Mouse (Mus musculus): ENCODE results near the gene Olfr1181. TPM values are rescaled to one million over a fixed set of nuclear protein-coding genes. Genes with fewer than 3 reads are reported as not detected.
"Not testable (repeated sequence)": the region's sequence is repeated elsewhere in the genome, so short reads cannot be mapped to it uniquely, and the experiment has no call there.

Gene Olfr1181
- total RNA-seq (2021): not detected
- long read RNA-seq, experiment 1: 0 reads
- long read RNA-seq, experiment 2: 0 reads

DNA sequence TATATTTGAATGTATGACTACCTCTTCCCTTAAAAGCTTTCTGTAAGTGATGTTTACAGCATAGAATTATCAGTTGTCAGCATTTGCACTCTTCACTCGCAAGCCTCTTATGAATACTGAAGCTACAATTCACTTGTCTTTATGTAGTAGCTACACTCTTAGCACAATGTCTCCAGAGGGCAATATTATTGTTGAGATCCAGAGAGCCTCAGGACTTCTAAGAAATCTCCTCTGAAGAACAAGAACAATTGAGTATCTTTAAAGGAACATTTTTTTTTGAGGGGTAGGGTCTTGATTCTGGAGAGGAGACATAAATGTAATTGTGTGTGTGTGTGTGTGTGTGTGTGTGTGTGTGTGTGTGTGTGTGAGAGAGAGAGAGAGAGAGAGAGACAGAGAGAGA is at the start of gene Olfr1181:
Gene Olfr1181, minus strand, starts transcription at position 101 of the 400 bp plus-strand sequence.
- DNase-seq: no peak

DNA sequence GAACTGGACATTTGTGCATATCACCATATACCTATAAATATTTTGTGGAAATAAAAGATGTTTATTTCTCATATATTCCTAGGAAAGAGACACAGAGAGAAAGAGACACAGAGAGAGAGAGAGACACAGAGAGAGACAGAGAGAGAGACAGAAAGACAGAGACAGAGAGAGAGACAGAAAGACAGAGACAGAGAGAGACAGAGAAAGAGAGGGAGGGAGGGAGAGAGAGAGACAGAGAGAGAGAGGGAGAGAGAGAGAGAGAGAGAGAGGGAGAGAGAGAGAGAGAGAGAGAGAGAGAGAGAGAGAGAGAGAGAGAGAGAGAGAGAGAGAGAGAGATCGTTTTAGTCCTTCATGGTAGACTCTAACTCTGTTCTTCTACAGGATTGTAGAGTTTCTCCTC is 28.6 kb upstream of the Olfr1181 start, which contains the start of gene Olfr1183:
Gene Olfr1183, plus strand, starts transcription at position 301 of the 400 bp plus-strand sequence.
- not testable (repeated sequence) for DNase-seq

DNA sequence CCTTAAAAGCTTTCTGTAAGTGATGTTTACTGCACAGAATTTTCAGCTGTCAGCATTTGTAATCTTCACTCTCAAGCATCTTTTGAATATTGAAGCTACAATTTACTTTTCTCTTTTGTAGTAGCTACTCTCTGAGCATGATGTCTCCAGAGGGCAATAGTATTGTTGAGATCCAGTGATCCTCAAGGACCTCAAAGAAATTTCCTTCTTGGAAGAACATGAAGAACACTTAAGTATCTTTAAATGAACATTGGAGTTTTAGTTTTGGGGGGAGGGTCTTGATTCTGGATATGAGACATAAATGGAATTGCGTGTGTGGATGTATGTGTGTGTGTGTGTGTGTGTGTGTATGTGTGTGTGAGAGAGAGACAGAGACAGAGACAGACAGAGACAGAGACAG is 23.1 kb upstream of the Olfr1181 start, which contains the start of gene Gm13757:
Gene Gm13757, minus strand, starts transcription at position 101 of the 400 bp plus-strand sequence.
- DNase-seq: no peak

DNA sequence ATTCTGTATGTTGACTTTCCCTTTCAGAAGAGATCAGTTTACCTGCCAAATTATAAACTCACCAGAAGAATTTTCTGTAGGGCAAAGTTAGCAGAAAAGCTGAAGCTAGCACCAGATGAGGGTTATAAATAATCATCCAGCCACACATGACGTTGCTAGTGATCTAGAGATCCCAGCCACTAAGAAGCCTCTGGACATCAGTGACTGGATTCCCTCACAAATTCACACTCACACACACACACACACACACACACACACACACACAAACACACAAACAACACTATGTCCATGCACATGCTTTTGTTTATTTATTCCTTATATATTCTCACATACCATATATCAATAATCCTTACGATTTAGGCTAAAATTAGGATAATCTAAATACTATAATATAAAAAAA is 6.9 kb downstream of the Olfr1181 start, which contains the start of gene Olfr1180:
Gene Olfr1180, minus strand, starts transcription at position 101 of the 400 bp plus-strand sequence.
- DNase-seq: no peak

DNA sequence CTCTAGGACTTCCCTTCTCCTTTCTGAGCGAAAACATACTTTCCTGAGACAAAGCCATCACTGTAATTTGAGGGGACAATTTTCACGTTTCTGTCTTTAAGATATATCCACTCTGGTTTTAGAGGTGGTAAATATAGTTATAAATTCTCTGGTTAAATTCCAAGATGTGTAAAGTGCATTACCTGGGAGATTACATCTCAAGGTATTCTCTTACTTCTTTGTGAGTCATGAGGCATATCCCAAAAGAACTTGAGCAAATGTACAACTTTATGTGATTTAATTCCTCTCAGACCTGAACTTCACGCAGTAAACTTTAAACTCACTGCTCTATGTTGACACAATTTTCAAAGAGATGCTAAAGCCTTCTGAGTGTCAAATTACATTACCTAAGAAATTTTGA is 19.6 kb downstream of the Olfr1181 start, which contains the start of gene Olfr1179:
Gene Olfr1179, minus strand, starts transcription at position 101 of the 400 bp plus-strand sequence.
- no peak for DNase-seq

DNA sequence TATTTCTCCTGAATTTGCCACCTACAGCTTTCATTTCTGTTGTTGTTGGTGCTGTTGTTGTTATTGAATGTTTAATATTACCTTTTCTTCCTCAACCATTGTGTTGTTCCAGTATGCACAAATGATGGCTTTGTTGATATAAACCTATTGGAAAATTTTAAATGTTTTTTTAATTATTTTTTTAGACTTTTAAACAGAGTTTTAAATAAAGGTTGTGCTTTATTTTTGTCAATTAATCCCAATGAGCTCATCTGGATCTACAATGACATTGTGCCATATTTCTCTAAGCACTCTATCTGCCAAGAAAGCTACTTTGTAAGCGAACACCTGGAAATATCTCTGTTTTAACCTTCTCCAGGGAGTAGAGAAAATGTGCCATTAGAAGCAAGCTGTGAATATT is 39.2 kb downstream of the Olfr1181 start, which contains the start of gene Olfr1178:
Gene Olfr1178, plus strand, starts transcription at position 301 of the 400 bp plus-strand sequence.
- no peak for DNase-seq

Other genes with a start within 250 kb of the Olfr1181 start
- gene Olfr1168, start 244.3 kb downstream of the Olfr1181 start, total RNA-seq (2021): not detected
- not detected for gene Olfr1170, start 197.8 kb downstream of the Olfr1181 start, total RNA-seq (2021)
- gene Olfr1173, start 146.3 kb downstream of the Olfr1181 start, total RNA-seq (2021): not detected
- gene Olfr1174-ps, start 111.0 kb downstream of the Olfr1181 start, total RNA-seq (2021): not detected
- gene Olfr1175-ps, start 99.0 kb downstream of the Olfr1181 start, total RNA-seq (2021): not detected
- not detected for gene Olfr1176, start 89.5 kb downstream of the Olfr1181 start, total RNA-seq (2021)
- gene Olfr1177-ps, start 79.7 kb downstream of the Olfr1181 start, total RNA-seq (2021): not detected
- gene Olfr1178, start 39.1 kb downstream of the Olfr1181 start, total RNA-seq (2021): not detected
- gene Olfr1179, start 19.7 kb downstream of the Olfr1181 start, total RNA-seq (2021): not detected
- not detected for gene Olfr1180, start 7.0 kb downstream of the Olfr1181 start, total RNA-seq (2021)
- not detected for gene Gm13757, start 23.0 kb upstream of the Olfr1181 start, total RNA-seq (2021)
- not detected for gene Olfr1183, start 28.7 kb upstream of the Olfr1181 start, total RNA-seq (2021)
- gene Olfr1184, start 57.4 kb upstream of the Olfr1181 start, total RNA-seq (2021): not detected
- gene Olfr1185-ps1, start 67.1 kb upstream of the Olfr1181 start, total RNA-seq (2021): not detected
- gene Olfr1186, start 92.4 kb upstream of the Olfr1181 start, total RNA-seq (2021): not detected
- not detected for gene Olfr1188, start 130.8 kb upstream of the Olfr1181 start, total RNA-seq (2021)
- not detected for gene Olfr1189, start 160.3 kb upstream of the Olfr1181 start, total RNA-seq (2021)
- gene Olfr1191-ps1, start 214.4 kb upstream of the Olfr1181 start, total RNA-seq (2021): not detected
- gene Olfr1192-ps1, start 222.3 kb upstream of the Olfr1181 start, total RNA-seq (2021): not detected
- gene Olfr1193, start 249.5 kb upstream of the Olfr1181 start, total RNA-seq (2021): not detected